Mouse (Mus musculus): ENCODE data around the gene Fstl3. TPM values are rescaled to one million over a fixed set of nuclear protein-coding genes. Genes with fewer than 3 reads are reported as not detected.

Fstl3 gene
- polyA plus RNA-seq, 1 experiment from 2014 or later, result 1.0 TPM

- peaks cover 46% of the 10 kb centered on the region for H3K36me3 ChIP-seq (replicated peaks)
- no peak for ATAC-seq (ENCODE audit: low FRiP score)
- H3K4me3 ChIP-seq (replicated peaks), result no peak overlapping the region
- no peaks in the 10 kb centered on the region for H3K27me3 ChIP-seq
- H3K4me1 ChIP-seq, result peaks cover 58% of the 10 kb centered on the region
- H3K4me2 ChIP-seq, result no peak overlapping the region
- H3K27ac ChIP-seq, result no peak overlapping the region
- no peak overlapping the region for H3K9ac ChIP-seq
- H3K9me3 ChIP-seq, result no peaks in the 10 kb centered on the region
- 91% methylated on average over 9 of the region's 9 CpGs for WGBS
Observed at GRCm38 (mm10) chr10:79806331-79806730, 29.3 kb downstream of the Fstl3 start.

- Histone ChIP-seq H3K4me3 (replicated peaks) (no peak overlapping the region), H3K27me3 (no peaks in the 10 kb centered on the region), H3K27ac (peak overlapping the region; percentile 70; the same call in 1 of the 2 replicates), H3K9me3 (no peaks in the 10 kb centered on the region), H3K4me1 (peaks cover 52% of the 10 kb centered on the region), H3K36me3 (replicated peaks) (peaks cover 52% of the 10 kb centered on the region), H3K4me2 (no peak overlapping the region), H3K9ac (no peak overlapping the region)
- WGBS, result 79% methylated on average over 10 of the region's 10 CpGs
- no peak for ATAC-seq (ENCODE audit: low FRiP score)
Observed at GRCm38 (mm10) chr10:79806972-79807371, 29.9 kb downstream of the Fstl3 start.

- Histone ChIP-seq H3K4me2 (no peak overlapping the region), H3K4me3 (replicated peaks) (no peak overlapping the region), H3K27ac (peak overlapping the region; percentile 70), H3K4me1 (peaks cover 43% of the 10 kb centered on the region), H3K36me3 (replicated peaks) (peaks cover 59% of the 10 kb centered on the region), H3K9me3 (no peaks in the 10 kb centered on the region), H3K27me3 (no peaks in the 10 kb centered on the region), H3K9ac (no peak overlapping the region)
- ATAC-seq (ENCODE audit: low FRiP score), result no peak
- WGBS, result 78% methylated on average over 11 of the region's 11 CpGs
Observed at GRCm38 (mm10) chr10:79807826-79808225, 30.8 kb downstream of the Fstl3 start.

- no peaks in the 10 kb centered on the region for H3K27me3 ChIP-seq
- no peak overlapping the region for H3K4me2 ChIP-seq
- H3K36me3 ChIP-seq (replicated peaks), result peaks cover 61% of the 10 kb centered on the region
- 87% methylated on average over 11 of the region's 11 CpGs for WGBS
- peaks cover 34% of the 10 kb centered on the region for H3K4me1 ChIP-seq
- no peak overlapping the region for H3K9ac ChIP-seq
- no peak overlapping the region for H3K4me3 ChIP-seq (replicated peaks)
- no peaks in the 10 kb centered on the region for H3K9me3 ChIP-seq
- ATAC-seq (ENCODE audit: low FRiP score), result no peak
- no peak overlapping the region for H3K27ac ChIP-seq
Observed at GRCm38 (mm10) chr10:79808728-79809127, 31.7 kb downstream of the Fstl3 start.

- Histone ChIP-seq H3K4me1 (peaks cover 3% of the 10 kb centered on the region; the same call in 1 of the 2 replicates), H3K4me2 (no peak overlapping the region), H3K9ac (0 out of 2 replicates have a peak overlapping the region, but pooled peaks have one; percentile 0), H3K27me3 (no peaks in the 10 kb centered on the region), H3K36me3 (replicated peaks) (peaks cover 80% of the 10 kb centered on the region), H3K4me3 (replicated peaks) (no peak overlapping the region), H3K9me3 (no peaks in the 10 kb centered on the region), H3K27ac (no peak overlapping the region)
- WGBS, result 34% methylated on average over 15 of the region's 15 CpGs
- ATAC-seq (ENCODE audit: low FRiP score), result peak; percentile 62
Observed at GRCm38 (mm10) chr10:79811736-79812637, 34.9 kb downstream of the Fstl3 start.

- H3K4me1 ChIP-seq, result peaks cover 7% of the 10 kb centered on the region; the same call in 1 of the 2 replicates
- H3K27ac ChIP-seq, result no peak overlapping the region
- ATAC-seq (ENCODE audit: low FRiP score), result no peak
- H3K36me3 ChIP-seq (replicated peaks), result peaks cover 77% of the 10 kb centered on the region
- 82% methylated on average over 5 of the region's 5 CpGs for WGBS
- H3K4me3 ChIP-seq (replicated peaks), result no peak overlapping the region
- no peak overlapping the region for H3K9ac ChIP-seq
- no peak overlapping the region for H3K4me2 ChIP-seq
- no peaks in the 10 kb centered on the region for H3K9me3 ChIP-seq
- no peaks in the 10 kb centered on the region for H3K27me3 ChIP-seq
Observed at GRCm38 (mm10) chr10:79814271-79814842, 37.3 kb downstream of the Fstl3 start.

GRCm38 (mm10) chr10:79815671-79816494, 38.8 kb downstream of the Fstl3 start:
- no peaks in the 10 kb centered on the region for H3K27me3 ChIP-seq
- ATAC-seq (ENCODE audit: low FRiP score), result no peak
- no peak overlapping the region for H3K4me2 ChIP-seq
- peaks cover 75% of the 10 kb centered on the region for H3K36me3 ChIP-seq (replicated peaks)
- H3K4me3 ChIP-seq (replicated peaks), result no peak overlapping the region
- H3K9me3 ChIP-seq, result no peaks in the 10 kb centered on the region
- no peak overlapping the region for H3K9ac ChIP-seq
- no peak overlapping the region for H3K27ac ChIP-seq
- peaks cover 7% of the 10 kb centered on the region; the same call in 1 of the 2 replicates for H3K4me1 ChIP-seq
- WGBS, result 87% methylated on average over 12 of the region's 12 CpGs

GRCm38 (mm10) chr10:79817111-79817510, 40.0 kb downstream of the Fstl3 start:
- peaks cover 10% of the 10 kb centered on the region for H3K4me1 ChIP-seq
- WGBS, result 71% methylated on average over 2 of the region's 2 CpGs
- no peak overlapping the region for H3K9ac ChIP-seq
- no peak overlapping the region for H3K27ac ChIP-seq
- H3K36me3 ChIP-seq (replicated peaks), result peaks cover 65% of the 10 kb centered on the region
- H3K4me2 ChIP-seq, result no peak overlapping the region
- no peaks in the 10 kb centered on the region for H3K9me3 ChIP-seq
- no peak overlapping the region for H3K4me3 ChIP-seq (replicated peaks)
- H3K27me3 ChIP-seq, result no peaks in the 10 kb centered on the region
- no peak for ATAC-seq (ENCODE audit: low FRiP score)

- Histone ChIP-seq H3K27me3 (no peaks in the 10 kb centered on the region; the same call in 1 of the 2 replicates), H3K4me2 (no peak overlapping the region), H3K36me3 (replicated peaks) (peaks cover 57% of the 10 kb centered on the region), H3K4me3 (replicated peaks) (no peak overlapping the region), H3K4me1 (peaks cover 15% of the 10 kb centered on the region), H3K9ac (no peak overlapping the region), H3K9me3 (no peaks in the 10 kb centered on the region), H3K27ac (no peak overlapping the region)
- 72% methylated on average over 4 of the region's 4 CpGs for WGBS
- no peak for ATAC-seq (ENCODE audit: low FRiP score)
Observed at GRCm38 (mm10) chr10:79818225-79818624, 41.2 kb downstream of the Fstl3 start.

- Histone ChIP-seq H3K4me2 (no peak overlapping the region), H3K9ac (no peak overlapping the region), H3K9me3 (no peaks in the 10 kb centered on the region), H3K27me3 (no peaks in the 10 kb centered on the region; the same call in 1 of the 2 replicates), H3K4me3 (replicated peaks) (no peak overlapping the region), H3K27ac (no peak overlapping the region), H3K36me3 (replicated peaks) (peaks cover 57% of the 10 kb centered on the region), H3K4me1 (peaks cover 15% of the 10 kb centered on the region)
- ATAC-seq (ENCODE audit: low FRiP score), result no peak
- 92% methylated on average over 17 of the region's 17 CpGs for WGBS
Observed at GRCm38 (mm10) chr10:79819606-79820005, 42.5 kb downstream of the Fstl3 start.

- peaks cover 52% of the 10 kb centered on the region for H3K36me3 ChIP-seq (replicated peaks)
Observed at GRCm38 (mm10) chr10:79820277-79820676, 43.2 kb downstream of the Fstl3 start.

GRCm38 (mm10) chr10:79820782-79821181, 43.7 kb downstream of the Fstl3 start, which contains the start of gene Misp:
Misp (plus strand) TSS chr10:79820989.
- Histone ChIP-seq H3K4me1 (peaks cover 15% of the 10 kb centered on the region), H3K9me3 (no peaks in the 10 kb centered on the region), H3K27ac (no peak within 1 kb of the TSS), H3K9ac (no peak within 1 kb of the TSS), H3K36me3 (replicated peaks) (peaks cover 47% of the 10 kb centered on the region), H3K27me3 (no peaks in the 10 kb centered on the region; the same call in 1 of the 2 replicates), H3K4me2 (no peak within 1 kb of the TSS), H3K4me3 (replicated peaks) (no peak within 1 kb of the TSS)
- ATAC-seq (ENCODE audit: low FRiP score), result no peak
- 68% methylated on average over 11 of the region's 11 CpGs for WGBS

More at GRCm38 (mm10) chr10:79820277-79820676, 43.2 kb downstream of the Fstl3 start:
- 90% methylated on average over 8 of the region's 8 CpGs for WGBS
- H3K9ac ChIP-seq, result no peak overlapping the region
- H3K4me3 ChIP-seq (replicated peaks), result no peak overlapping the region
- H3K4me1 ChIP-seq, result peaks cover 15% of the 10 kb centered on the region
- ATAC-seq (ENCODE audit: low FRiP score), result no peak
- no peaks in the 10 kb centered on the region for H3K9me3 ChIP-seq
- H3K27ac ChIP-seq, result no peak overlapping the region
- no peaks in the 10 kb centered on the region; the same call in 1 of the 2 replicates for H3K27me3 ChIP-seq
- H3K4me2 ChIP-seq, result no peak overlapping the region

Measured in forebrain, embryonic 12.5 days (tissue).